Mouse (Mus musculus) adrenal gland, postnatal 10 days (tissue): Measurements from ENCODE around the gene Ppp1r36. TPM values are rescaled to one million over a fixed set of nuclear protein-coding genes. Genes with fewer than 3 reads are reported as not detected.
A peak's percentile ranks its signal among the peaks of the same experiment; 100 is the strongest.

Source experiments
- DNase-seq: peaks from one replicate; pipeline ENCODE4 v3.0.0; 2021; ENCODE audit warnings: mixed read lengths
- long read RNA-seq, 2 experiments: library from polyadenylated mRNA; stranded (forward); transcript quantifications; one replicate each; pipeline ENCODE4 v2.0.0; 2021
- total RNA-seq, 2 experiments: library from RNA; stranded (reverse); gene quantifications; 2 replicates each; pipeline ENCODE4 v1.2.3; 2021

Ppp1r36 gene
- under 1 TPM in 1 of 2 experiments, not detected in 1; 0.45 TPM for total RNA-seq
- long read RNA-seq, experiment 1 = 0 reads
- long read RNA-seq, experiment 2 = 0 reads

GRCm38 (mm10) chr12:76417433-76417854 lies at the start of gene Ppp1r36:
Ppp1r36 (plus strand) TSS chr12:76417538.
- DNase-seq = peak; percentile 38

- DNase-seq = no peak
Measured at GRCm38 (mm10) chr12:76368201-76368789, 49.0 kb upstream of the Ppp1r36 start.

- peak; percentile 73 for DNase-seq
Measured at GRCm38 (mm10) chr12:76368790-76369205, 48.5 kb upstream of the Ppp1r36 start.

GRCm38 (mm10) chr12:76369206-76369977 lies 47.9 kb upstream of the Ppp1r36 start, which contains the start of gene Zbtb25:
Zbtb25 (minus strand) TSS chr12:76369602.
- peak; percentile 91 for DNase-seq

GRCm38 (mm10) chr12:76369978-76370830 lies 47.1 kb upstream of the Ppp1r36 start, which contains the start of gene Zbtb1:
Zbtb1 (plus strand) TSS chr12:76370266.
- DNase-seq = peak; percentile 88

- peak; percentile 88 for DNase-seq
Measured at GRCm38 (mm10) chr12:76370831-76371571, 46.3 kb upstream of the Ppp1r36 start.

- no peak for DNase-seq
Measured at GRCm38 (mm10) chr12:76372046-76372445, 45.3 kb upstream of the Ppp1r36 start.

- no peak for DNase-seq
Measured at GRCm38 (mm10) chr12:76372881-76373818, 44.2 kb upstream of the Ppp1r36 start.

- DNase-seq = no peak
Measured at GRCm38 (mm10) chr12:76373991-76374390, 43.3 kb upstream of the Ppp1r36 start.

- no peak for DNase-seq
Measured at GRCm38 (mm10) chr12:76374911-76375310, 42.4 kb upstream of the Ppp1r36 start.

- no peak for DNase-seq
Measured at GRCm38 (mm10) chr12:76375506-76375905, 41.8 kb upstream of the Ppp1r36 start.

- DNase-seq = peak; percentile 31
Measured at GRCm38 (mm10) chr12:76376649-76377048, 40.7 kb upstream of the Ppp1r36 start.

- DNase-seq = no peak
Measured at GRCm38 (mm10) chr12:76377059-76377458, 40.3 kb upstream of the Ppp1r36 start.

- peak; percentile 50 for DNase-seq
Measured at GRCm38 (mm10) chr12:76377726-76378125, 39.6 kb upstream of the Ppp1r36 start.

GRCm38 (mm10) chr12:76378556-76378955 lies 38.8 kb upstream of the Ppp1r36 start:
- peak; percentile 25 for DNase-seq

GRCm38 (mm10) chr12:76380151-76380550 lies 37.2 kb upstream of the Ppp1r36 start:
- DNase-seq = no peak

GRCm38 (mm10) chr12:76385342-76385741 lies 32.0 kb upstream of the Ppp1r36 start:
- DNase-seq = no peak

GRCm38 (mm10) chr12:76388794-76389193 lies 28.5 kb upstream of the Ppp1r36 start:
- DNase-seq = no peak

GRCm38 (mm10) chr12:76391595-76392271 lies 25.6 kb upstream of the Ppp1r36 start:
- no peak for DNase-seq

- DNase-seq = no peak
Measured at GRCm38 (mm10) chr12:76392979-76393378, 24.4 kb upstream of the Ppp1r36 start.
